Mouse (Mus musculus) hindbrain, postnatal 0 days (tissue): ENCODE data around the gene Klf7. TPM values are rescaled to one million over a fixed set of nuclear protein-coding genes. Genes with fewer than 3 reads are reported as not detected.

Source experiments
- ATAC-seq: fragments of 200-750 bp; cut with Nextera tagmentation; 2 replicates; pipeline ENCODE4 v1.8.0; 2017; ENCODE audit warnings: mild to moderate bottlenecking, moderate TSS enrichment, moderate library complexity
- DNase-seq: peaks from one replicate; pipeline ENCODE4 v3.0.0-alpha.2; 2015; ENCODE audit warnings: low spot score
- H3K27ac ChIP-seq: fragments of 300-500 bp; sonication (generic); 2 replicates; pipeline ENCODE4 v1.5.1; 2014; ENCODE audit warnings: mild to moderate bottlenecking
- H3K27me3 ChIP-seq: fragments of 300-500 bp; sonication (generic); 2 replicates; pipeline ENCODE4 v1.6.1; 2014; ENCODE audit warnings: low read length, mixed read lengths; ENCODE audit not compliant: insufficient read depth
- H3K36me3 ChIP-seq: fragments of 300-500 bp; sonication (generic); 2 replicates; pipeline ENCODE4 v1.6.1; 2014; ENCODE audit warnings: low read length, mixed read lengths; ENCODE audit not compliant: insufficient read depth
- H3K4me1 ChIP-seq: fragments of 300-500 bp; sonication (generic); 2 replicates; pipeline ENCODE4 v1.6.1; 2014; ENCODE audit warnings: antibody characterized with exemption, low read length, mixed read lengths; ENCODE audit not compliant: insufficient read depth
- H3K4me2 ChIP-seq: fragments of 300-500 bp; sonication (generic); 2 replicates; pipeline ENCODE4 v1.6.1; 2014; ENCODE audit warnings: low read depth, mild to moderate bottlenecking, low read length, moderate library complexity, mixed read lengths
- H3K4me3 ChIP-seq: fragments of 300-500 bp; sonication (generic); 2 replicates; pipeline ENCODE4 v1.5.1; 2014; ENCODE audit warnings: low read length
- H3K9ac ChIP-seq: fragments of 300-500 bp; sonication (generic); replicated peaks from 2 replicates; pipeline ENCODE4 v1.6.1; 2014; ENCODE audit warnings: mild to moderate bottlenecking, low read length, moderate library complexity, mixed read lengths
- H3K9me3 ChIP-seq: fragments of 300-500 bp; sonication (generic); 2 replicates; pipeline ENCODE4 v1.6.1; 2016; ENCODE audit warnings: low read length, mixed read lengths
- CTCF ChIP-seq: IDR thresholded peaks from 2 replicates; pipeline ENCODE4 v1.5.1; 2016; ENCODE audit warnings: antibody characterized with exemption, control low read depth, low read depth
- WGBS: fragments of 180-500 bp; shearing (Covaris S2); extraction: QIAGEN DNeasy Blood & Tissue Kit; methylation state at CpG from one replicate; pipeline ENCODE4 v1.1.7; 2014; 5-methylcytosine and 5-hydroxymethylcytosine counted together
- polyA plus RNA-seq: library from polyadenylated mRNA; unstranded; fragments of >200 nt; fragmentation: Nextera tagmentation; extraction: Ambion mirVana; gene quantifications from 2 replicates; pipeline ENCODE4 v1.2.1, GENCODE M21; 2015
- total RNA-seq: library from RNA; depleted of rRNA; stranded (reverse); fragments of >200 nt; gene quantifications from 2 replicates; pipeline ENCODE4 v1.2.3, GENCODE M21; 2014

Gene Klf7
- total and polyA plus RNA-seq, 2 experiments from 2014 or later: 48.0 to 120 TPM

DNA sequence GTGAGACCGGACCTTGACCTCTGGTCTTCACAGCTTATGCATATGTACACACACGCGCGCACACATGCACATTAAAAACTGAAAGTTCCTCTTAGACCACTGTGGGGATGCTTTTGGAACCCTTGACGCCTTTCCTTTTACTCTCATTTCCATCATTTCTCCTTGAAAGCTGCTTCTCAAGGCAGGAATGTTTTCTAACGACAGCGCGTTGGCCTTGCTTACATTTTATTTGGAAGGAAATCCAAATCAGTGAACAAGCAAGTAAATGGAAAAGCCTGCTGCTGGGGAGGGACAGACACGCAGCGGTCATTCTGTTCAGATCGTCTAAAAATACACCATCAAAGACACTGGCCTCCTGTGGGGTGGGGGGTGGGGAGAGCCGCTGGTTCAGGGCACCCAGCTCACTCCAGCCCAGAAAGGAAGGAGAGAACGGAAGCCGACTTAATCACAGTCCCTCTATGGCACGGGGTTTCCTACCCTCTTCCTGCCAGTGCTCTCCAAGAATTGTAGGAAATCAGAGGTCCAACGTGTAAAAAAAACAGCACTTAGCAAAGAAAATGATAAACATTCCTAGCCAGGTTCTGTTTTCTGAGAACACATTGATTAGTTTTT is 103.5 kb downstream of the Klf7 start:
- H3K9me3 ChIP-seq: no peaks in the 10 kb centered on the region
- H3K9ac ChIP-seq: no peak overlapping the region
- peaks cover 6% of the 10 kb centered on the region; the same call in 1 of the 2 replicates for H3K4me1 ChIP-seq
- TF ChIP-seq CTCF: no peak
- no peak for ATAC-seq
- H3K36me3 ChIP-seq: no peaks in the 10 kb centered on the region
- H3K4me2 ChIP-seq: 0 out of 2 replicates have a peak overlapping the region, but pooled peaks have one; percentile 8
- H3K27me3 ChIP-seq: no peaks in the 10 kb centered on the region
- no peak overlapping the region for H3K4me3 ChIP-seq
- WGBS: 46% methylated on average over 16 of the region's 16 CpGs
- DNase-seq: no peak
- peak overlapping the region; percentile 54 for H3K27ac ChIP-seq

- H3K4me3 ChIP-seq: no peak overlapping the region
- no peaks in the 10 kb centered on the region for H3K9me3 ChIP-seq
- DNase-seq (no peak), ATAC-seq (no peak)
- H3K4me1 ChIP-seq: peaks cover 4% of the 10 kb centered on the region; the same call in 1 of the 2 replicates
- H3K27me3 ChIP-seq: no peaks in the 10 kb centered on the region
- no peak overlapping the region for H3K27ac ChIP-seq
- 73% methylated on average over 1 of the region's 1 CpGs for WGBS
- no peak overlapping the region for H3K9ac ChIP-seq
- no peaks in the 10 kb centered on the region for H3K36me3 ChIP-seq
- TF ChIP-seq CTCF: no peak
- no peak overlapping the region for H3K4me2 ChIP-seq
Measured at GRCm38 (mm10) chr1:64014091-64014490, 108.0 kb downstream of the Klf7 start.

GRCm38 (mm10) chr1:64008994-64009393 is 113.1 kb downstream of the Klf7 start:
- Histone ChIP-seq H3K9ac (no peak overlapping the region), H3K27me3 (no peaks in the 10 kb centered on the region), H3K4me2 (no peak overlapping the region), H3K27ac (no peak overlapping the region), H3K4me3 (no peak overlapping the region), H3K9me3 (no peaks in the 10 kb centered on the region), H3K4me1 (no peaks in the 10 kb centered on the region), H3K36me3 (no peaks in the 10 kb centered on the region)
- ATAC-seq: no peak
- DNase-seq: no peak
- WGBS: 24% methylated on average over 2 of the region's 2 CpGs
- TF ChIP-seq CTCF: no peak

DNA sequence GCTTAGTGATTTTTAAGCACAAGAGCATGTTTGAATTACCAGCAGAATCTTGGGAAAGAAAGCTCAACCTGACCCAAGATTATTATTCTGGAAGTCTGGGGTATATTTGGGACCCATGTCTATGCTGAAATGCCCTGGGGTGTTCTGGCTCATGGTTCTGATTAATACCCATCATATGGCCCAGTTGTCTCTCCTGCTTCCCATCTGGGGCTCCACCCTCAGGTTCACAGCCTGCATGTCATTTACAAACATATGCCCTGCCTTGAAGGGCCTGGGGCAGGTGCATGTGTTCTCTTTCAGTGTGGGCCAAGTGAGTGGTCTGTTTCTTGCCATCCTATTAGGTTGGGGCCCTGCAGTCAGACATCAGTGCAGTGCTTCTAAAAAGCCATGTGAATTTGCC is 114.1 kb downstream of the Klf7 start:
- Histone ChIP-seq H3K4me3 (no peak overlapping the region), H3K27me3 (no peaks in the 10 kb centered on the region), H3K36me3 (no peaks in the 10 kb centered on the region), H3K4me1 (no peaks in the 10 kb centered on the region; the same call in 1 of the 2 replicates), H3K4me2 (no peak overlapping the region), H3K9ac (no peak overlapping the region), H3K27ac (no peak overlapping the region), H3K9me3 (no peaks in the 10 kb centered on the region)
- DNase-seq: no peak
- no peak for TF ChIP-seq CTCF
- no peak for ATAC-seq

GRCm38 (mm10) chr1:64005194-64005593 is 116.9 kb downstream of the Klf7 start:
- no peak for TF ChIP-seq CTCF
- Histone ChIP-seq H3K4me3 (no peak overlapping the region), H3K9ac (no peak overlapping the region), H3K4me2 (no peak overlapping the region), H3K27ac (no peak overlapping the region), H3K27me3 (no peaks in the 10 kb centered on the region), H3K4me1 (no peaks in the 10 kb centered on the region; the same call in 1 of the 2 replicates), H3K9me3 (no peaks in the 10 kb centered on the region), H3K36me3 (no peaks in the 10 kb centered on the region)
- ATAC-seq: no peak
- no peak for DNase-seq
- WGBS: 84% methylated on average over 2 of the region's 2 CpGs

- Histone ChIP-seq H3K4me3 (no peak overlapping the region), H3K9ac (no peak overlapping the region), H3K27me3 (no peaks in the 10 kb centered on the region), H3K9me3 (no peaks in the 10 kb centered on the region), H3K4me1 (no peaks in the 10 kb centered on the region; the same call in 1 of the 2 replicates), H3K27ac (no peak overlapping the region), H3K4me2 (no peak overlapping the region), H3K36me3 (no peaks in the 10 kb centered on the region)
- no peak for DNase-seq
- ATAC-seq: no peak
- no peak for TF ChIP-seq CTCF
- 30% methylated on average over 9 of the region's 9 CpGs for whole genome bisulfite sequencing
Measured at GRCm38 (mm10) chr1:64003525-64004291, 118.4 kb downstream of the Klf7 start.

GRCm38 (mm10) chr1:64002036-64002435 is 120.0 kb downstream of the Klf7 start:
- Histone ChIP-seq H3K9me3 (no peaks in the 10 kb centered on the region), H3K4me2 (no peak overlapping the region), H3K4me3 (no peak overlapping the region), H3K27ac (no peak overlapping the region), H3K9ac (no peak overlapping the region), H3K36me3 (no peaks in the 10 kb centered on the region), H3K4me1 (no peaks in the 10 kb centered on the region; the same call in 1 of the 2 replicates), H3K27me3 (no peaks in the 10 kb centered on the region)
- 92% methylated on average over 6 of the region's 6 CpGs for WGBS
- ATAC-seq: no peak
- no peak for TF ChIP-seq CTCF
- no peak for DNase-seq
